Mouse (Mus musculus) MEL (cell line): ENCODE measurements around the gene Erc2.

Experiments
- GATA1 ChIP-seq: IDR thresholded peaks from 2 replicates; pipeline ENCODE4 v1.6.1; 2011; ENCODE audit warnings: low read depth, low read length, improper control_type of control experiment
- POLR2AphosphoS2 ChIP-seq: IDR thresholded peaks from 2 replicates; pipeline ENCODE4 v1.6.1; 2011; ENCODE audit warnings: low read length, improper control_type of control experiment

DNA sequence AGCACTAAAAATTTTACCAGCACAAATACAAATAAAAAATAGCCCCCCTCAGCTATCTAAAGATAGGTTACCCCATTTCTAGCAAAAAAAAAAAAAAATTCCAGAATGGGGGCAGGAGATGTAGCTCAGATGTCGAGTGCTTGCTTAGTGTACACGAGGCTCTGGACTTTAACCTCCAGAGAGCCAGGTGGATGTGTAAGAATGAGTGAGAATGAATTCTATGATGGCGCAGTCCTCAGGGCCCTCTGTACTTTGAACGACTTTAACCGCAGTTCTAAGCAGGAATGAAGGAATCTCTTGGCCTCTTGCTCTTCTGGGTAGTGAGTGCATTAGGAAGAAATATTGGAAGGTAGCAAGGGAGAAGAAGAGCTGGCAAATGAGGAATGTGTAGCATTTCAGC, 476.9 kb downstream of the Erc2 start:
- no peak for TF ChIP-seq POLR2AphosphoS2
- TF ChIP-seq GATA1 = no peak
